Mouse (Mus musculus) NIH3T3 (cell line): ENCODE results near the gene Pusl1.

Source experiments
- DNase-seq: peaks from one replicate; pipeline ENCODE4 v3.0.0-alpha.2; 2012; ENCODE audit warnings: low read depth

Pusl1 gene

DNA sequence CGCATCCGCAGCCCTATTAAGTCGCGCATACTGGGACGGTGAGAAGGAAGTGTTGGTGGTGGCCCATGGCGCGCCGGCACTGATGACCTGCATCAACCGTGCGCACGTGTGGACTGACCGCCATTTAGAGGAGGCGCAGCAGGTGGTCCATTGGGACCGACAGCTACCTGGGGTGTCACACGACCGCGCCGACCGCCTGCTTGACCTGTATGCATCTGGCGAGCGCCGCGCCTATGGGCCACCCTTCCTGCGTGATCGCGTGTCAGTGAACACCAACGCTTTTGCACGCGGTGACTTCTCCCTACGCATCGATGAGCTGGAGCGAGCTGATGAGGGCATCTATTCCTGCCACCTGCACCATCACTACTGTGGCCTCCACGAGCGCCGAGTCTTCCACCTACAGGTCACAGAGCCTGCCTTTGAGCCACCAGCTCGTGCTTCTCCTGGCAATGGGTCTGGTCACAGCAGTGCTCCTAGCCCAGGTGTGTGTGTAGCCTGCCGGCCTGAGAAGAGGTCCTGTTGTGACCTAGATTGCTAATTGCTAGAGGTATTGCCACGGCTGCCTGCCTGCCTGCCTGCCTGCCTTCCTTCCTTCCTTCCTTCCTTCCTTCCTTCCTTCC lies 49.8 kb downstream of the Pusl1 start:
- DNase-seq, result no peak

DNA sequence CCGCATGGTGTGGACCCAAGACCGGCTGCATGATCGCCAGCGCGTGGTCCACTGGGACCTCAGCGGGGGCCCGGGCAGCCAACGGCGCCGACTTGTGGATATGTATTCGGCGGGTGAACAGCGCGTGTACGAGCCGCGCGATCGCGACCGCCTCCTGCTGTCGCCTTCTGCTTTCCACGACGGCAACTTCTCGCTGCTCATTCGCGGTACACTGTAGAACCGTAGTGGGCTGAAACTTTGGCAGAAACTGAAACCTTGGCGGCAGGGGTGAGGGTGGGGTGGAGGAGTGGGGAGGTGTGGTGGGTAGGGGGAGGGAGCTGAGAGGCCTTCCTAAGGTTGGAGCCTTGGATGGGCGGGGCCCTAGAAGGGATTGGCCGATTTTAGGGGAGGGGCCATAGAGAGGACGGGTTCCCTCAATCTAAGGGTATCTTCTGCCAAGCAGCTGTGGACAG lies 50.6 kb downstream of the Pusl1 start:
- DNase-seq, result peak; percentile 84

DNA sequence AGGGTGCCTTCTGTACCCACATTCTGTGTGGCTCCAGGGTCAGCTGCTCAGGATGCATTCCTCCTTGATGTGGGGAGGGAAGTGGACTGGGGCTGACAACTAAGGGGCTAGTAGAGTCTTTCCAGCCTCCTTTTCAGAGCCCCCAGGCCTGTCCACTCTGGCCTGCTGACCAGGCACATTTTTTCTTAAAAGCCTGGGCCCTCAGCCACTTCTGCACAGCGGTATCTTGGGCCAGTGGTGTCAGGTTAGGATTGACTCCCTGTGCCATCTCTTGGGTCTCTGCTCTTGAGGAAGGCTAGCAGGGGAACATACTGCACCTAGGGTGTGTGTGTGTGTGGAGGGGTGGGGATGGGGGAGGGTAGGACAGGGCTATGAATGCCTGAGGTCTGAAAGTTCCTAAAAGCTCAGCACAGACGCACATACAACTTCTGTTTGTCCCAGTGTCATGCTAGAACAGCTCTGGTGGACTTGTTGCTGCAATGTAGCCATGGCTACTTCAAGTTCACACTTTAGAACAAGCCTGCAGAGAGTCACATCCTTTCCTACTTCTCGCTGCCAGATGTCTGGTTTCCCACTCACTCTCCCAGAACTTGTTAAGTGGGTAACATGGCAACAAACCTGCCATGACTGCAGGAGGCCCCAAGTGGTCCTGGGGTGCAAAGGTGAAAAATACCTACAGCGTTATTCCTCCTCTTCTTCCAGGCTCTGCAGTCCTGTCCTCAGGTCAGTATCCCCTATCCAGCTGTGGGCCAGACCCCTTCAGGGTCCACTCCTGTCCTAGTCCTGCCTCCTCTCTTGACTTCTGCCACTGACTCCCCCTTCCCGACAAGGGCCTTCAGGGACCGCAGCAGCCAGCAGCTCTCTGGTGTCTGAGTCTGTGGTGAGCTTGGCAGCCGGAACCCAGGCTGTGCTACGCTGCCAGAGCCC lies 51.2 kb downstream of the Pusl1 start:
- DNase-seq, result peak; percentile 60

DNA sequence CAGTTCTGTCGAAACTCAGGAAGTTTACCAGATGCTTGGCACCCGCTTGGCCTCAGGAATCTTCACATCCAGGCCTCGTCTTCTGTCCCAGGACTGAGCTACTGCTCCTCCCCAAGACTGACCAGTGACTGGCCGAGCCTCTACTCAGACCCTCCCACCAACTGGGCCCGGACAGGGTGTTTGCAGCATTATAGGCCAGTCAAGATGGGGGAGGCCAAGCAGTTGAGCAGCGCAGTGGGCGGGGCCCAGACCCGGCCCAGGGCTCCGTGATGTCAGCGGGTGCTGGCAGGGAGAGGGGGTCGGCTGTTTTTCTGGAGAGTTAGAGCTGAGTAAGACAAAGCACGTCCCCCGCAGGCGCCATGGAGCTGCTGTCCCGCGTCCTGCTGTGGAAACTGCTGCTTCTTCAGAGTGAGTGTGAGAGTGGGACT lies 52.1 kb downstream of the Pusl1 start, which contains the start of gene Mxra8:
Gene Mxra8, plus strand, starts transcription at position 198 of the 428 bp plus-strand sequence.
- DNase-seq, result peak; percentile 96

DNA sequence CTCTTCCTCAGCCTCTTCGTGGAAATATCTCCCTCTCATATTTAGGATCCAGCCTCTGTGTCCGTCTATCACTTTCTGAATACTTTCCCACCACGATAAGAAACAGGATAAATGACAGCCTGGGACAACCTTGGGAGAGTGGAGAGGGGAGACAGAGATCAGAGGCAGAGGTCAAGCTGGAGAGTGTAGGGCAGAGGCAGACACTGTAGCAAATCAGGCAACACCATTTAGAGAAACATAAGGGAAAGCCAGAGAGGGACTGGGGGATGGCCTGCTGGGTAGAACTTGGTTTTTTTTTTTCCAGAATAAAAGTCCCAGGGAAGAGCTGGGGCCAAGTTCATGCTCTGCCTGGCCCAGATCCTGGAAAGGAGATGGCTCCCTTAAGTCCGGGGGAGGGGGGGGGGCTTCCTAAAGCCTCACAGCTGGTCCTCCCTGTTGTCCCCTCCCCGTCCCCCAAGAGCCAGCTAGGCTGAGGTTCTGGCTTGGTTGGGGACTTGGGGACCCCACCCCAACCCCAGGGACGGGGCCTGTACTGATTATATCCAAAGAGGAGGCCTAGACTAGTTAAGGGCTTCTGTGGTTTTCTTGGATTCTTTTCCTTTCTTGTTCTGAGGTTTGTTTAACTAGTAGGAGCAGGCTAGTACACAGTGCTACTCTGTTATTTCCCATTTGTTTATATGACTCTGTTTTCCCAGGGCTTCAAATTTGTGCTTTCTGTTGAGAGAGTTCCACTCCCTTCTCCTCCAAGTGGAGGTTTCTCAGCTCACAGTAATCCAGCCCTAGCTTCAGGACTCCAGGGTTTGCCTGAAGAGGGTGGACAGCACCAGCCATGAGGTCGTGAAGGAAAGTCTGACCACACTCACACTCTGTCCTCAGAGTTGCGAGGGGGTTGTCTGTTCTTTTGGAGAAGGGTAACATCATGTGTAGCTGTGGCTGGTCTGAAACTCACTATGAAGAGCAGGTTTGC lies 53.1 kb downstream of the Pusl1 start:
- DNase-seq, result peak; percentile 48
